Mouse (Mus musculus) kidney, embryonic 14.5 days (tissue): ENCODE results near the gene Rce1. TPM values are rescaled to one million over a fixed set of nuclear protein-coding genes. Genes with fewer than 3 reads are reported as not detected.

ENCODE experiments used
- ATAC-seq: fragments of 200-750 bp; cut with Nextera tagmentation; 2 replicates; pipeline ENCODE4 v1.8.0; 2017; ENCODE audit warnings: moderate number of reproducible peaks, mild to moderate bottlenecking, moderate TSS enrichment, moderate library complexity; ENCODE audit not compliant: low FRiP score, low TSS enrichment
- H3K27ac ChIP-seq: fragments of 300-500 bp; sonication (generic); 2 replicates; pipeline ENCODE4 v1.5.1; 2014; ENCODE audit warnings: low read depth, mild to moderate bottlenecking, low read length, moderate library complexity, mixed read lengths
- H3K27me3 ChIP-seq: fragments of 300-500 bp; sonication (generic); 2 replicates; pipeline ENCODE4 v1.6.1; 2014; ENCODE audit warnings: mild to moderate bottlenecking, low read length; ENCODE audit not compliant: control insufficient read depth, insufficient read depth
- H3K36me3 ChIP-seq: fragments of 300-500 bp; sonication (generic); 2 replicates; pipeline ENCODE4 v1.6.1; 2014; ENCODE audit warnings: low read length, mixed read lengths; ENCODE audit not compliant: control insufficient read depth, insufficient read depth
- H3K4me1 ChIP-seq: fragments of 300-500 bp; sonication (generic); 2 replicates; pipeline ENCODE4 v1.6.1; 2014; ENCODE audit warnings: low read length, mixed read lengths; ENCODE audit not compliant: control insufficient read depth, insufficient read depth
- H3K4me2 ChIP-seq: fragments of 300-500 bp; sonication (generic); replicated peaks from 2 replicates; pipeline ENCODE4 v1.6.1; 2014; ENCODE audit warnings: low read depth, mild to moderate bottlenecking, low read length
- H3K4me3 ChIP-seq: fragments of 300-500 bp; sonication (generic); 2 replicates; pipeline ENCODE4 v1.5.1; 2014; ENCODE audit warnings: mild to moderate bottlenecking, low read length
- H3K9ac ChIP-seq: fragments of 300-500 bp; sonication (generic); 2 replicates; pipeline ENCODE4 v1.6.1; 2014; ENCODE audit warnings: low read depth, mild to moderate bottlenecking, low read length, moderate library complexity
- H3K9me3 ChIP-seq: fragments of 300-500 bp; sonication (generic); 2 replicates; pipeline ENCODE4 v1.6.1; 2016; ENCODE audit warnings: low read length; ENCODE audit not compliant: control insufficient read depth
- WGBS: fragments of 180-500 bp; shearing (Covaris S2); extraction: QIAGEN DNeasy Blood & Tissue Kit; methylation state at CpG from one replicate; pipeline ENCODE4 v1.1.7; 2014; 5-methylcytosine and 5-hydroxymethylcytosine counted together
- polyA plus RNA-seq: library from polyadenylated mRNA; unstranded; fragments of >200 nt; fragmentation: Nextera tagmentation; extraction: Ambion mirVana; gene quantifications from 2 replicates; pipeline ENCODE4 v1.2.1, GENCODE M21; 2014

The Rce1 gene
- polyA plus RNA-seq, 1 experiment from 2014 or later = 85.0 TPM

DNA sequence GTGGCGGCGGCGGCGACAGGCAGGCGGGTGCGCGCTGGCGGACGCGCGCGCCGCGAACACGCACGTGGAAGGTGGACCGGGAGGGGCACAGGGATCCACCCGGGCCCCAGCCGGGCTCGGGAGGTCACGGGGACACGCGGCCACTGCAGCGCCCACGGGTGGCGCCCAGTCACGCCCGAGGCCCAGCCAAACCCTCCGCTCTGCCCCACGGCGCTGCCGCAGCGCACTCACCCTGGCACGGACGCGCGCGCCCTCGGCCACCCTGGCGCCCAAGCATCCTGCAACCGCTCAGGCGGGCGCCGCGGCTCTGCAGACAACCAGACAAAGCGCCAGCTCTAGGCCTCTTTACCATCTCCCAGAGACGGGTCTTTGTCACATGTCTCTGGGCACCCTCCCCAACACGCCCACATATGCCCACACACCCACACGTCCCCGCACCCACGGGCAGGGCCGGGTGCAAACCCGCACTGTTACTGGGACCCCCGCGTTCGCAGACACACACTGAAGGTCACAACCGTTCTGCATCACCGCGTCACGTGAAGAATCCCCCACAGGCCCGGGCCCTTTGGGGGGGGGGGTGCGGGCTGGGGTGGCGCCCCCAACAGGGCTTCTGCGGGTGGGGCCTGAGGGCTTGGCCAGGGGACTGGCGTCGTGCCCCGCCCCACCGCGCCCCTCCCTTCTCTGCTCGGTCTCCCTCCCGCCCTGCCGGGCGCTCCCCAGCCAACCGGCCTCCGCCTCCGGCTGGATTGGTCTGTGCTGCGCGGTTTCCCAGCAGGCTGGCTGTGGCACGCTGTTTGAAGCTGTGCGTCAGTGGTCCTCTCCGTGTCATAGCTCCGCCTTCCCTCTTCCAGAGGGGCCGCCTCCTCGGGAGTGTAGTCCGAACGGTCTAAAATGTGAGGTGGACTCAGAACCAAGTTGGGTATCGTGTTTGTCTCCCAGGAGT is 10.0 kb downstream of the Rce1 start, which contains the start of gene Lrfn4:
TSS of gene Lrfn4 (minus strand) at position 517 of the 943 bp plus-strand sequence.
- peak within 1 kb of the TSS; percentile 88 for H3K4me3 ChIP-seq

DNA sequence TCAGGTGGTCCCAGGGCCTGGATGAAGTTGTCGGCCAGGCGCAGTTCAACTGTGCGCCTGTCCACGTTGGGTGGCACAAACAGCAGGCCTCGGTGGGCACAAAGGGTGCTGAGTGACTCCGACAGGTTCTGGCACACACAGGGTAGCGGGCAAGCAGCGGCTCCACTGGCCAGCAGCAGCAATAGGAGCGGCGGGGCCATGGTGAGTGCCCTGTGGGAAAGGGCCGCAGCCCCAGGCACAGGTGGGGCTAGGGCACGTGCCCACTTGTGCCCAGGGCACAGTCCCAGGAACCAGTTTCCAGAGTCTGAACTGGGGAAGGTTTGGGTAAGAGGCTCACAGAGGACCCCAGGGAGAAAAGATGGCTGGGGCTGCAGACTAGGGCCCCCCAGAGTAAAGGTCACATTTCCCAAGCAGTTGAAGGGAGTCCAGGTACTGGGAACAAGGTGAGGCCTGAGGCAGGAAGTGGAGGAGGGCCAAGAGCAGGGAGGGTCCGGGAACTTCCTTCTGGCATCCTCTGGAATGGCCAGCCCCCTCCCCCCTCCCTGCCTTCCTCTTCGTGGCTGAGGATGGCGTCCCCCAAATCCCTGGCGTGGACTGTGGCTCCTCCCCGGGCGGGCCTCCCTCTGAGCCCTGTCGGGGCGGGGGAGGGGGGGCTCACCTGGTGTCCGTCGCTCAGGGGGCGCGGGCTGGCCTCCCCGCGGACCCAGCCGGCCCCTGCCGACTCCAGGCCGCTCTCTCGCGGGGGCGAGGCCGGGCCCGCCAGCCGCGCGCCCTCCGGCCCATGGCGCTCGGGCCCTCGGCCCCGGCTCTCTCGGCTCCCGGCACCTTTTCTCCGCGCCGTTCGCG is 10.9 kb downstream of the Rce1 start:
- H3K4me1 ChIP-seq = peaks cover 20% of the 10 kb centered on the region
- peak; percentile 13; the same call in 1 of the 2 replicates for ATAC-seq
- no peaks in the 10 kb centered on the region for H3K9me3 ChIP-seq
- peaks cover 31% of the 10 kb centered on the region for H3K36me3 ChIP-seq
- WGBS = 17% methylated on average over 43 of the region's 49 CpGs
- H3K9ac ChIP-seq = peak overlapping the region; percentile 97
- peak overlapping the region; percentile 78 for H3K4me2 ChIP-seq
- H3K27ac ChIP-seq = peak overlapping the region; percentile 95
- no peaks in the 10 kb centered on the region for H3K27me3 ChIP-seq
- peak overlapping the region; percentile 88 for H3K4me3 ChIP-seq

More for the DNA sequence above, 10.0 kb downstream of the Rce1 start, which contains the start of gene Lrfn4:
- WGBS = under 1% methylated on average over 83 of the region's 87 CpGs
- H3K4me2 ChIP-seq = peak within 1 kb of the TSS; percentile 78
- H3K4me1 ChIP-seq = peaks cover 20% of the 10 kb centered on the region
- ATAC-seq = peak; percentile 95
- peaks cover 31% of the 10 kb centered on the region for H3K36me3 ChIP-seq
- peak within 1 kb of the TSS; percentile 97 for H3K9ac ChIP-seq
- no peaks in the 10 kb centered on the region for H3K9me3 ChIP-seq
- H3K27me3 ChIP-seq = no peaks in the 10 kb centered on the region
- peak within 1 kb of the TSS; percentile 95 for H3K27ac ChIP-seq

DNA sequence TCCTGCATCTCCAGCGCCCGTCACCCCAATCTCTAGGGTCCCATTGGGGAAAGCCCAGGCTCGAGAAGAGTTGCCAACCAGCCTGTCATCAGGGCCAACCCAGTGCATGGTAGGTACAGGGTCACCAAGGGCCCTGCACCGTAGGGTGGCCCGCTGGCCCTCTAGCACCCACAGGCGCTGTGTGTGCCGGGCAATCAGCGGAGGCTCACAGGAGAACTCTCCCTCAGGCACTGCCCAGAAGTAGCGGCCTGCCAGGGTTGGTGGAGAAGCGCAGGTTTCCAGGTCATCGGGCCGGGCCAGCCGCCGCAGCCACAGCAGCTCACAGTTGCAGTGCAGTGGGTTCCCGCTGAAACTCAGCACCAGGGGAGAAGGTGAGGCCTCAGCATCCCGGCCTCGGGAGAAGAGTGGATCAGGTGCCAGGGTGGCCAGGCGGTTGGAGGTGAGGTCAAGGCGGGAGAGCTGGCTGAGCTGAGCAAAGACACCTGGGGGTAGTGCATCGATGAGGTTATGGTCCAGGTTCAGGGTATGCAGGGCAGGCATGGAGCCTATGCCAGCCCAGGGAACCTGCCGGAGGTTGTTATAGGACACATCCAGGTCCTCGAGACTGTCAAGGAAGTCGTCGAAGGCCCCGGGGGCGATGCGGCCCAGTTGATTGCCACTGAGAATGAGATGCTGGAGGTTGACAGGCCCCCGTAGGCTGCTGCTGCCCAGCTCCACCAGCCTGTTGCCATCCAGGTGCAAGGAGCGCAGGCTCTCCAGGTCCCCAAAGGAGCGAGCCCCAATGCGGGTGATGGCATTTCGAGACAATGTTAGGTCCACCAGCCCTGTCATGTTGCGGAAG is 11.8 kb downstream of the Rce1 start:
- no peak for ATAC-seq
- Histone ChIP-seq H3K27ac (no peak overlapping the region; the same call in 1 of the 2 replicates), H3K27me3 (no peaks in the 10 kb centered on the region), H3K4me1 (peaks cover 20% of the 10 kb centered on the region), H3K36me3 (peaks cover 31% of the 10 kb centered on the region), H3K9me3 (no peaks in the 10 kb centered on the region), H3K9ac (peak overlapping the region; percentile 97), H3K4me3 (peak overlapping the region; percentile 88), H3K4me2 (peak overlapping the region; percentile 78)
- 80% methylated on average over 33 of the region's 33 CpGs for WGBS

DNA sequence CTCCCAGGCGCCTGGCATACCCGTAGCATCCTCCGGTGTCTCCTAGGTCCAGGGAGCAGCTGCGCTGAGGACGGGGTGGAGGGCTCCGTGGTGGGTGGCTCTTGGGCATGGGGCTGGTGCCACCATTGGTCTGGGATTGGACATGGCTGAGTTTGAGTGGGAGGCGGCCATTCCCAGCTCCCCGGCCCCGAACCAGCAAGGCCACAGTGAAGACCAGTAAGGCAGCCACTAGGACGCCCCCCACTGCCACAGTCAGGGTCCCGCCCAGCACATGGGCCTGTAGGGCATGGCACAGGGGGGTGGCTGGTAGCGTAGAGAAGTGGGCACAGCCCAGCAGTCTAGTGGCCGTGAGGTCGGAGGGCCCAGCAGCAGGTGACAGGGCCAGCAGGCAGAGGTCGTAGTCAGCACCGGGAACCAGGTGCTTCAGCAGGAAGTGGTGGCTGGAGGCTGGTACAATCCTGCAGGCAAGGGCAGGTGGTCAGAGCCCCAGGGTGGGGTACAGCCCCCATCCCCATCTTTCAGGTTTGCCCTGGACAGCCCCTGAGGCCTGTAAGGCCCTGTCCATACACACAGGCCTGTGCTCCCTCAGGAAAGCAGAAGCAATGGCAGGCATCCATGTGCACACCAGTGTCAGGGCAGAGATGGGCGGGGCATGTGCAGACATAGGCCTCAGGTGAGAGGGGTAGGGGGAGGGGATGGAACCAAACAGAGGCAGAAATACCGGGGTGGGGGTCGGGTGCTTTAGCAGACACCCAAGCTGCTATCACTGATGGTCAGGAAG is 13.1 kb downstream of the Rce1 start:
- 89% methylated on average over 19 of the region's 19 CpGs for WGBS
- no peak for ATAC-seq
- peaks cover 20% of the 10 kb centered on the region for H3K4me1 ChIP-seq
- no peaks in the 10 kb centered on the region for H3K27me3 ChIP-seq
- no peak overlapping the region for H3K9ac ChIP-seq
- no peaks in the 10 kb centered on the region for H3K9me3 ChIP-seq
- H3K4me3 ChIP-seq = no peak overlapping the region
- no peak overlapping the region; the same call in 1 of the 2 replicates for H3K4me2 ChIP-seq
- H3K36me3 ChIP-seq = peaks cover 31% of the 10 kb centered on the region
- no peak overlapping the region for H3K27ac ChIP-seq

DNA sequence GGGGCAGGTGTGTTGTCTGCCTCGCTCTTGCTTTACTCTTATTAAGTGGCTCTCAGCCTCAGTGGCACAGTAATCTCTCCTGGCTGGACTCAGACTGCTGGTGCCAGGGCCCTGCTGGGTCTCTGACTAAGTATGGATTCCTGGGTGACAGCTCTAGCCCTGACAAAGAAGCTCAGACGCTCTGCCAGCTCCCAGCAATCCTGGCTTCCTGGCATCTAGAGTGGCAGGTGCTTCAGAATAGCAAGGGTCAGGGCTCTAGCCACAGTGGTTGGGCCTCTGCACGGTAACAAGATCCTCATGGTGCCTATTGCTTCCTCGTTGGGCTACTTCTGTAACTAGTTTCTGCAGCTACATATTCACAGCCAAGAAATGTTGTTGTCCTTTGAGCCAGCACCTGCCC is 15.3 kb downstream of the Rce1 start:
- 56% methylated on average over 4 of the region's 4 CpGs for WGBS
- Histone ChIP-seq H3K27me3 (no peaks in the 10 kb centered on the region), H3K36me3 (peaks cover 31% of the 10 kb centered on the region), H3K4me3 (no peak overlapping the region), H3K9ac (no peak overlapping the region), H3K9me3 (no peaks in the 10 kb centered on the region), H3K27ac (no peak overlapping the region), H3K4me1 (peaks cover 16% of the 10 kb centered on the region), H3K4me2 (no peak overlapping the region)
- no peak for ATAC-seq

DNA sequence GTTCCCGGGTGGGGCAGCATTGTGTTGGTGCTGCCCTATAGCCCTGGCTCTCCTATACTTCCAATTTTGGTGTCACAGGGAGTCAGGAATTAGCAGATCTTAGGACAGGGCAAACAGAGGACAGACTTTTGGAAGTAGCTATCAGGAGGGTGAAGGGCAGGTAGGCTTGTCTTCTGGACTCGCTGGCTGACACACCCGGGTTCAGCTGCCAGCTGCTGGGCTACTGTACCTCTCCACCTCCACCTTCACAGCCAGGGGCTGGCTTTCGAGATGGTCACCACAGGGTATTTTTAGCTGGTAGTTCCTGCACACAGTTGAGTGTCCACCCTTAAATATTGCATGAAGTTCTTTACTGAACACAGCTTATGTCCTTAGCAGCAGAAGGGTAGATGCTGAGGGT is 16.9 kb downstream of the Rce1 start:
- ATAC-seq = no peak
- WGBS = 82% methylated on average over 4 of the region's 4 CpGs
- Histone ChIP-seq H3K4me1 (peaks cover 5% of the 10 kb centered on the region; the same call in 1 of the 2 replicates), H3K27ac (no peak overlapping the region), H3K9ac (no peak overlapping the region), H3K27me3 (no peaks in the 10 kb centered on the region), H3K4me2 (no peak overlapping the region), H3K4me3 (no peak overlapping the region), H3K36me3 (peaks cover 27% of the 10 kb centered on the region), H3K9me3 (no peaks in the 10 kb centered on the region)

DNA sequence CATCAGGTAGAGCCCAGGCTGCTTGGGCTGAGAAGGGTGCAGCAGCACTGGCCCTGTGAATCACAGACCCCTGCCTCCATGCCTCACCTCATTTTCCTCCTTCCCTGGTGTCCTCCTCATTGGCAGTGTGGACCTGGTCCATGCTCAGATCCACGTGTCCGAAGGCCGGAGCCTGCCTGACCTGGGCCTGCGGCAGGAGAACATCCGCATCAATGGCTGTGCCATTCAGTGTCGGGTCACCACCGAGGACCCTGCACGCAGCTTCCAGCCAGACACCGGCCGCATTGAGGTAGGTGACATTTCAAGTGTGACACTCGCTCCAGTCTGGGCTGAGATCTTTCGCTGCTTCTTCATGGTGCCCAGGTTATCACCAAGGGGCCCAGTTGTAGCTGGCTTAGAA is 18.0 kb downstream of the Rce1 start:
- H3K4me1 ChIP-seq = 0 out of 2 replicates have a peak, but pooled peaks cover 2% of the 10 kb centered on the region
- ATAC-seq = no peak
- H3K9ac ChIP-seq = no peak overlapping the region
- H3K27me3 ChIP-seq = no peaks in the 10 kb centered on the region
- H3K36me3 ChIP-seq = peaks cover 17% of the 10 kb centered on the region
- H3K9me3 ChIP-seq = no peaks in the 10 kb centered on the region
- H3K4me2 ChIP-seq = no peak overlapping the region
- H3K4me3 ChIP-seq = no peak overlapping the region
- no peak overlapping the region for H3K27ac ChIP-seq
- WGBS = 94% methylated on average over 12 of the region's 12 CpGs

DNA sequence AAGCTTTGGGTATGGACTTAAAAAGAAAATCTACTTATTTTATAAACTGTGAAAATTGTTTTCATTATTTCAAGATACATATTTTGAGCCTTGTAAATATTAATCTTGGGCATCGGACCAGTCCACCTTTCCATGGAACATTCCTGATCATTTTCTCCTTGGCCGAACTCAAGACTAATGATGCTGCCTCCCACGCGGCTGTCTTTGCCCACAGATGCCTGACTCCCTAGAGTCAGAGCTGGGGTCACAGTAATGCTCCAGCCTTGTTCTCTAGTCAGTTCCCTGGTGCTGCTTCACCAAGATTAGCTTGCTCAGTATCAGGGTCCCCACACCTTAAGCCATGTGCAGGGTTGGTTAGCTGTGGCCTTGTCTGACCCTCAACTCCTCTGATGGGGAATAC is 19.8 kb downstream of the Rce1 start:
- 49% methylated on average over 4 of the region's 4 CpGs for WGBS
- H3K9me3 ChIP-seq = no peaks in the 10 kb centered on the region
- no peak overlapping the region for H3K4me2 ChIP-seq
- H3K27ac ChIP-seq = no peak overlapping the region
- H3K4me1 ChIP-seq = no peaks in the 10 kb centered on the region
- no peak for ATAC-seq
- no peaks in the 10 kb centered on the region for H3K27me3 ChIP-seq
- H3K36me3 ChIP-seq = peaks cover 2% of the 10 kb centered on the region; the same call in 1 of the 2 replicates
- H3K9ac ChIP-seq = no peak overlapping the region
- no peak overlapping the region for H3K4me3 ChIP-seq
